Mouse (Mus musculus): ENCODE data around the gene H2-Q7. TPM values are rescaled to one million over a fixed set of nuclear protein-coding genes. Genes with fewer than 3 reads are reported as not detected.
"Not testable (repeated sequence)": the region's sequence is repeated elsewhere in the genome, so short reads cannot be mapped to it uniquely, and the experiment has no call there.

Gene H2-Q7
- polyA plus RNA-seq (2015; fragmentation: Nextera tagmentation; extraction: Ambion mirVana), result 6.9 and 8.3 TPM in 2 replicates

DNA sequence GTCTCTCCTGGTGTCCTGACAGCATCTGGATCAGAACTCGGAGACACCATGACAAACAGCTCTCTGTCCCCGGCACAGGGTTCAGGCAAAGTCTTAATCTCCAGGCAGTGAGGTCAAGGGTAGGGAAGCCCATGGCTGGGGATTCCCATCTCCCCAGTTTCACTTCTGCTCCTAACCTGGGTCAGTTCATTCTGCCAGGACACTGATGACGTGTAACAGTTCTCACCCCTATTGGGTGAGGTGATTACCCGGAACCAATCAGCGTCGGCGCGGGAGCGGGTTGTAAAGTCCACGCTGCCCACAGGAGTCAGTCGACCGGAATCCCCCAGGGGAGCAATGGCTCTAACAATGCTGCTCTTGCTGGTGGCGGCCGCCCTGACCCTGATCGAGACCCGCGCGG is at the start of gene H2-Q7:
TSS of gene H2-Q7 (plus strand) at position 271 of the 400 bp plus-strand sequence.
- Histone ChIP-seq H3K4me3 (peak within 1 kb of the TSS; percentile 40), H3K27me3 (peaks cover 21% of the 10 kb centered on the region), H3K9ac (peak within 1 kb of the TSS; percentile 26; the same call in 1 of the 2 replicates), H3K4me2 (peak within 1 kb of the TSS; percentile 87)
- not testable (repeated sequence) for H3K4me1 ChIP-seq, H3K9me3 ChIP-seq, H3K27ac ChIP-seq, H3K36me3 ChIP-seq
- ATAC-seq (ENCODE audit: borderline replicate concordance, extremely low read depth, low FRiP score, low TSS enrichment), result peak; percentile 91
- 2% methylated on average over 18 of the region's 18 CpGs for WGBS

GRCm38 (mm10) chr17:35389796-35390195 is 49.2 kb upstream of the H2-Q7 start:
- not testable (repeated sequence) for H3K36me3 ChIP-seq; H3K27me3 ChIP-seq; H3K9me3 ChIP-seq; ATAC-seq (ENCODE audit: borderline replicate concordance, extremely low read depth, low FRiP score, low TSS enrichment); H3K4me3 ChIP-seq; H3K4me1 ChIP-seq; H3K4me2 ChIP-seq; H3K27ac ChIP-seq; H3K9ac ChIP-seq
- WGBS, result 5% methylated on average over 7 of the region's 7 CpGs

- not testable (repeated sequence) for H3K9ac ChIP-seq, H3K4me3 ChIP-seq
Observed at GRCm38 (mm10) chr17:35392671-35393070, 46.3 kb upstream of the H2-Q7 start.

DNA sequence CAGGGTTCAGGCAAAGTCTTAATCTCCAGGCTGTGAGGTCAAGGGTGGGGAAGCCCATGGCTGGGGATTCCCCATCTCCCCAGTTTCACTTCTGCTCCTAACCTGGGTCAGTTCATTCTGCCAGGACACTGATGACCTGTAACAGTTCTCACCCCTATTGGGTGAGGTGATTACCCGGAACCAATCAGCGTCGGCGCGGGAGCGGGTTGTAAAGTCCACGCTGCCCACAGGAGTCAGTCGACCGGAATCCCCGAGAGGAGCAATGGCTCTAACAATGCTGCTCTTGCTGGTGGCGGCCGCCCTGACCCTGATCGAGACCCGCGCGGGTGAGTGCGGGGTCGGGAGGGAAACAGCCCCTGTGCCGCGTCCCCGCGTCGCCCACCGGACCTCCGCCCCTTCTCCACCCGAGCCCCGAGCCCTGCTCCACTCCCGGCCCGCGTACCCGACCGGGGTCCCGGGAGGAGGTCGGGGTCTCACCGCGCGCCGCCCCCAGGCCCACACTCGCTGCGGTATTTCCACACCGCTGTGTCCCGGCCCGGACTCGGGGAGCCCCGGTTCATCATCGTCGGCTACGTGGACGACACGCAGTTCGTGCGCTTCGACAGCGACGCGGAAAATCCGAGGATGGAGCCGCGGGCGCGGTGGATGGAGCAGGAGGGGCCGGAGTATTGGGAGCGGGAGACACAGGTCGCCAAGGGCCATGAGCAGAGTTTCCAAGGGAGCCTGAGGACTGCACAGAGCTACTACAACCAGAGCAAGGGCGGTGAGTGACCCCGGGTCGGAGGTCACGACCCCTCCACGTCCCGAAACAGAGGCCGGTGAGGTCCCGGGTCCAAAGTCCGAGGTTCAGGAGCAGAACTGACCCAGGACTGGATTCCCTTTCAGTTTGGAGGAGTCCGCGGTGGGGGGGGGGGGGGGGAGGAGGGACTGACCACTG is 44.8 kb upstream of the H2-Q7 start:
- H3K4me1 ChIP-seq, H3K27ac ChIP-seq, H3K9me3 ChIP-seq, H3K27me3 ChIP-seq, H3K9ac ChIP-seq, H3K36me3 ChIP-seq: not testable (repeated sequence)
- Histone ChIP-seq H3K4me3 (peak overlapping the region; percentile 27), H3K4me2 (peak overlapping the region; percentile 53)
- WGBS, result 3% methylated on average over 58 of the region's 75 CpGs
- peak; percentile 84 for ATAC-seq (ENCODE audit: borderline replicate concordance, extremely low read depth, low FRiP score, low TSS enrichment)

More at GRCm38 (mm10) chr17:35392671-35393070, 46.3 kb upstream of the H2-Q7 start:
- H3K36me3 ChIP-seq; H3K4me2 ChIP-seq; H3K4me1 ChIP-seq; H3K27ac ChIP-seq; H3K27me3 ChIP-seq; ATAC-seq (ENCODE audit: borderline replicate concordance, extremely low read depth, low FRiP score, low TSS enrichment); H3K9me3 ChIP-seq: not testable (repeated sequence)
- 36% methylated on average over 2 of the region's 2 CpGs for WGBS

GRCm38 (mm10) chr17:35396956-35397355 is 42.0 kb upstream of the H2-Q7 start:
- not testable (repeated sequence) for H3K27ac ChIP-seq; H3K4me3 ChIP-seq; H3K27me3 ChIP-seq; H3K4me1 ChIP-seq; H3K9me3 ChIP-seq; ATAC-seq (ENCODE audit: borderline replicate concordance, extremely low read depth, low FRiP score, low TSS enrichment); H3K4me2 ChIP-seq; H3K36me3 ChIP-seq; H3K9ac ChIP-seq
- 81% methylated on average over 2 of the region's 2 CpGs for WGBS

GRCm38 (mm10) chr17:35413057-35413456 is 25.9 kb upstream of the H2-Q7 start:
- no CpG with 5 or more reads among the region's 1 CpGs for WGBS
- H3K4me3 ChIP-seq; H3K27ac ChIP-seq; H3K4me1 ChIP-seq; H3K9me3 ChIP-seq; H3K27me3 ChIP-seq; ATAC-seq (ENCODE audit: borderline replicate concordance, extremely low read depth, low FRiP score, low TSS enrichment); H3K4me2 ChIP-seq; H3K36me3 ChIP-seq; H3K9ac ChIP-seq: not testable (repeated sequence)

- not testable (repeated sequence) for H3K36me3 ChIP-seq; H3K27me3 ChIP-seq; ATAC-seq (ENCODE audit: borderline replicate concordance, extremely low read depth, low FRiP score, low TSS enrichment); H3K4me1 ChIP-seq; H3K4me3 ChIP-seq; H3K9me3 ChIP-seq; H3K9ac ChIP-seq; H3K27ac ChIP-seq; H3K4me2 ChIP-seq
- WGBS, result 40% methylated on average over 3 of the region's 10 CpGs
Observed at GRCm38 (mm10) chr17:35415273-35416129, 23.5 kb upstream of the H2-Q7 start.

DNA sequence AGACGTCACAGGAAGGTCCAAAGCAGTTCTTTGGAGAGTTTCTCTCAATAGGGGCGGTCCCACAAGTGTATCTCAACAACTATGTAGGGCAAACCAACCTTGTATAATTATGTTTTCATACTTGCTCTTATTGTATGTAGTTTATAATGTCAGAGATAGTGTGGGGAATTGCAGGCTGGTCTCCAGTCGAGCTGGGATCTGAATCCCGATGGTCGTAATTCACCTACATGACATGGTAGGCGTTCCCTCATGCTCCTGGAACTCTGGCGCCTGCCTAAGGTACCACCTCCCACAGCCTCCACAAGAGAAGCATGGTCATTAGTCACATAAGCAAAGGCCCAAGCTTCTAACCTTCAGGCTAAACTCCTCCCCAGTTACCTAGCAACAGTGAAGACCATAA is 20.2 kb upstream of the H2-Q7 start:
- ATAC-seq (ENCODE audit: borderline replicate concordance, extremely low read depth, low FRiP score, low TSS enrichment), result no peak
- no peaks in the 10 kb centered on the region for H3K4me1 ChIP-seq
- no peak overlapping the region for H3K9ac ChIP-seq
- peaks cover 14% of the 10 kb centered on the region for H3K27me3 ChIP-seq
- H3K4me2 ChIP-seq, result no peak overlapping the region
- H3K36me3 ChIP-seq, result no peaks in the 10 kb centered on the region
- WGBS, result 73% methylated on average over 7 of the region's 7 CpGs
- no peak overlapping the region for H3K27ac ChIP-seq
- no peak overlapping the region for H3K4me3 ChIP-seq
- no peaks in the 10 kb centered on the region for H3K9me3 ChIP-seq

- H3K4me3 ChIP-seq, H3K27ac ChIP-seq, H3K9me3 ChIP-seq, H3K36me3 ChIP-seq, H3K4me2 ChIP-seq, H3K9ac ChIP-seq, H3K4me1 ChIP-seq: not testable (repeated sequence)
- ATAC-seq (ENCODE audit: borderline replicate concordance, extremely low read depth, low FRiP score, low TSS enrichment), result peak; percentile 52; the same call in 1 of the 2 replicates
- WGBS, result 52% methylated on average over 4 of the region's 4 CpGs
- peaks cover 18% of the 10 kb centered on the region for H3K27me3 ChIP-seq
Observed at GRCm38 (mm10) chr17:35419564-35419963, 19.4 kb upstream of the H2-Q7 start.

DNA sequence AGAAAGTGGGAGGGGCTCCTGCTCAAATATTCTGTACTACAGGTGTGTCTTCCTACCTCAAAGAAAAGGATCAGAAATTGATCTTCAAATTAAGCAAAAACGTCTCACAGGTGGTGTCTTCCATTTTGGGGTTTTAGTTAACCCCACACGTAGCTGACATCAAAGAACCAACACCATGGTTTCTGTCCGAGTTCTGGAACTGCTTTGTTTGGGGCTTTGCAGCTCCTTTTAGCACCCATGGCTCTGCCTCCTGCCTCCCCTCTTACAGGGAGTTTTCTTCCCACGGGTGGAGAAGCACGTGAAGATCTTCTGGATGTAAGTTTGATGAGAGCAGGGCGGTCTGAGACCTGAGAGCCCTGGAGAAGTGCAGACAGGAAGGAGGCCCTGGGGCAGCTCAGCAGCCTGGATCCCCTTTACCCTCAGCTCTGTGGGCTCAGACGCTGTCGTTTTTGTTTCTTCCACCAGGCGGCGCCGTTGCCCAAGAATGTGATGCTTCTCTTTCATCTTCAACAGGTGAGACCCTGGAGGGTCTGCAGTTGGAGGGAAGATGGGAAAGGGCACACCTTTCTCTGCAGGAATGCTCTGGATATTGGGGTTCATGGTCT is 18.6 kb upstream of the H2-Q7 start:
- H3K9me3 ChIP-seq; H3K4me2 ChIP-seq; H3K4me3 ChIP-seq; H3K4me1 ChIP-seq; H3K27ac ChIP-seq; ATAC-seq (ENCODE audit: borderline replicate concordance, extremely low read depth, low FRiP score, low TSS enrichment); H3K36me3 ChIP-seq; H3K9ac ChIP-seq: not testable (repeated sequence)
- WGBS, result 15% methylated on average over 11 of the region's 11 CpGs
- peaks cover 26% of the 10 kb centered on the region for H3K27me3 ChIP-seq

DNA sequence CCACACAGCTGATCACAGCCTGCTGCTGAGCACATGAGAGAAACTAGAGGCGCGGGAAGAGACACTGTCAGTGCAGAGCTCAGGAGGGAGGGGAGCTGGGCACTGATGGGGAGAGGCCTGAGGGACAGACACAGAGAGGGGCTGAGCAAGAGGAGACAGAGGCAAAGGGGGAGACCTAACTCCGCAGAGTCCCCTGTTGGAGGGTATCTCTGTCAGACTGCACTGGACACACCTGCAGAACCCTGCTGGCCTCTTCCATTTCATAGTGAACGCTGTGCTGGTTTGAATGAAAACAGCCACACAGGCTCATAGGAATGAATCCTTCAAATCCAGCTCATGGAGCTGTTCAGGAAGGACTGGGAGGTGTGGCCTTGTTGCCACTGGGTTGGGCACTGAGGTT is 17.6 kb upstream of the H2-Q7 start:
- H3K4me2 ChIP-seq; ATAC-seq (ENCODE audit: borderline replicate concordance, extremely low read depth, low FRiP score, low TSS enrichment); H3K4me3 ChIP-seq; H3K36me3 ChIP-seq; H3K9ac ChIP-seq; H3K4me1 ChIP-seq; H3K9me3 ChIP-seq; H3K27ac ChIP-seq: not testable (repeated sequence)
- WGBS, result 83% methylated on average over 4 of the region's 4 CpGs
- H3K27me3 ChIP-seq, result peaks cover 36% of the 10 kb centered on the region
